Mouse (Mus musculus): ENCODE data around the gene Tsen54. TPM values are rescaled to one million over a fixed set of nuclear protein-coding genes. Genes with fewer than 3 reads are reported as not detected.

Tsen54 gene
- total and polyA plus RNA-seq, 2 experiments from 2014 or later = 16.8 to 23.5 TPM

GRCm38 (mm10) chr11:115810377-115810776 is 4.1 kb upstream of the Tsen54 start:
- H3K4me1 ChIP-seq (ENCODE audit: insufficient read depth) = peaks cover 11% of the 10 kb centered on the region
- DNase-seq (no peak), ATAC-seq (no peak)
- WGBS = 61% methylated on average over 14 of the region's 14 CpGs
- H3K27me3 ChIP-seq (ENCODE audit: insufficient read depth, low read length) = no peaks in the 10 kb centered on the region
- no peak overlapping the region for H3K27ac ChIP-seq (ENCODE audit: low read depth, low read length)
- no peak overlapping the region for H3K9ac ChIP-seq
- no peak overlapping the region for H3K4me3 ChIP-seq (ENCODE audit: low read depth, low read length)
- peak overlapping the region; percentile 95; the same call in 1 of the 2 replicates for H3K4me2 ChIP-seq (ENCODE audit: low read depth)
- H3K36me3 ChIP-seq (ENCODE audit: insufficient read depth) = no peaks in the 10 kb centered on the region
- TF ChIP-seq CTCF (IDR thresholded peaks at IDR 0.05; ENCODE audit: low read depth) = no peak
- no peaks in the 10 kb centered on the region for H3K9me3 ChIP-seq (ENCODE audit: low read length)

DNA sequence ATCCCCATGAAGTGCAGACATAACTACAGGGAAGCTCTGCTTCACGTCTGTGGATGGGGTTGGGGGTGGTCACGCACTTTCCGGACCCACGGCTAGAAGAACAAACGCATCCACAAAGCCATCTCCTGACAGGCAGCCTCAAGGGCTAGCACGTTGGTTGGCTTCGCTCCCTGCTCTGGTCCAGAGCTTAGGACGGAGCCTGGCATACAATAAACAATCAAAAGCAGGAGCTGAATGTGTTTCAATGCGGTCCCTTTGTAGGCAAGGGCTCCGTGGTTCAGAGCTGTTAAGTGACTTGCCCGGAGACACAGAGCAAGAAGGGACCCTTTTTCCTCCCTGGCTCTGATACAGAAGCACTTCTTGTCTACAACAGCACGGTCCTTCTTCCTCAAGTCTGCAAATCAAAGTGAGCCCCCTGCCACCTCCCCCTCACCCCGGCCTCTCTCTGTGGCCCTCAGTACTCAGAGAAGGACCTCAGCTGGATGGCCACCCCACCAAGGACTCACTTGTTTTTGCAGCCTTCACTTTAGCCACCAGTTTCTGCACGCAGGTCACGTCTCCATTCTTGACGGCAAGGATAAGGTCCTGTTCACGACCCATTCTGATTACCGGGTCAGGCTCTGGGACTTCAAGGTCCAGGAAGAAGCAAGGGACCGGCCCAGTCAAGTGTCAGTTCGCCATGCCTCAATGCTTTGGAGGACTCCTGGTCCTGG is 3.0 kb upstream of the Tsen54 start:
- no peak for TF ChIP-seq CTCF (IDR thresholded peaks at IDR 0.05; ENCODE audit: low read depth)
- WGBS = 68% methylated on average over 20 of the region's 20 CpGs
- no peak overlapping the region for H3K27ac ChIP-seq (ENCODE audit: low read depth, low read length)
- no peaks in the 10 kb centered on the region for H3K27me3 ChIP-seq (ENCODE audit: insufficient read depth, low read length)
- H3K4me1 ChIP-seq (ENCODE audit: insufficient read depth) = peaks cover 19% of the 10 kb centered on the region
- no peaks in the 10 kb centered on the region for H3K9me3 ChIP-seq (ENCODE audit: low read length)
- no peak overlapping the region for H3K9ac ChIP-seq
- ATAC-seq (no peak), DNase-seq (no peak)
- peak overlapping the region; percentile 95 for H3K4me2 ChIP-seq (ENCODE audit: low read depth)
- H3K4me3 ChIP-seq (ENCODE audit: low read depth, low read length) = 0 out of 2 replicates have a peak overlapping the region, but pooled peaks have one; percentile 7
- no peaks in the 10 kb centered on the region for H3K36me3 ChIP-seq (ENCODE audit: insufficient read depth)

DNA sequence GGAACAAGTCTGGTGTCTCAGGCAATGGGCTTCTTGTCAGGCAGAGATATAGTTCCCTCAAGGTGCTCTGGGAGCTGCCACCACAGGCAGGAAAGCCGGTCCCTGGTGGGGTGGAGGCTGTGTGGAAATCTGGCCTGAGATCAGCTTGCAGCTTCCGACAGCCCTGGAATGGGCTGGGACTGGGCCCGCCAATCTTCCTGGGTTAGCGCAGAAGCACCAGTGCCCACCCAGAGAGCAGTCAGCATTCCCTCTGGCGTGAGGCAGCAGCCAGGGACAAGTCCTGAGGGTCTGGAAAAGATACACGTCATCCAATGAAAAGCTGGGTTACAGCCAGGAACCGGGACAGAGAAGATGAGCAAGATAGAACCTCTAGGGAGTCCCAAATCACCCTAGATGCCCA is 2.4 kb upstream of the Tsen54 start:
- peaks cover 2% of the 10 kb centered on the region; the same call in 1 of the 2 replicates for H3K36me3 ChIP-seq (ENCODE audit: insufficient read depth)
- ATAC-seq = no peak
- 0 out of 2 replicates have a peak overlapping the region, but pooled peaks have one; percentile 7 for H3K4me3 ChIP-seq (ENCODE audit: low read depth, low read length)
- 30% methylated on average over 7 of the region's 7 CpGs for WGBS
- H3K27ac ChIP-seq (ENCODE audit: low read depth, low read length) = no peak overlapping the region
- H3K27me3 ChIP-seq (ENCODE audit: insufficient read depth, low read length) = no peaks in the 10 kb centered on the region
- no peak overlapping the region for H3K9ac ChIP-seq
- no peak for DNase-seq
- peak overlapping the region; percentile 95 for H3K4me2 ChIP-seq (ENCODE audit: low read depth)
- H3K9me3 ChIP-seq (ENCODE audit: low read length) = no peaks in the 10 kb centered on the region
- peaks cover 19% of the 10 kb centered on the region for H3K4me1 ChIP-seq (ENCODE audit: insufficient read depth)
- TF ChIP-seq CTCF (IDR thresholded peaks at IDR 0.05; ENCODE audit: low read depth) = no peak

DNA sequence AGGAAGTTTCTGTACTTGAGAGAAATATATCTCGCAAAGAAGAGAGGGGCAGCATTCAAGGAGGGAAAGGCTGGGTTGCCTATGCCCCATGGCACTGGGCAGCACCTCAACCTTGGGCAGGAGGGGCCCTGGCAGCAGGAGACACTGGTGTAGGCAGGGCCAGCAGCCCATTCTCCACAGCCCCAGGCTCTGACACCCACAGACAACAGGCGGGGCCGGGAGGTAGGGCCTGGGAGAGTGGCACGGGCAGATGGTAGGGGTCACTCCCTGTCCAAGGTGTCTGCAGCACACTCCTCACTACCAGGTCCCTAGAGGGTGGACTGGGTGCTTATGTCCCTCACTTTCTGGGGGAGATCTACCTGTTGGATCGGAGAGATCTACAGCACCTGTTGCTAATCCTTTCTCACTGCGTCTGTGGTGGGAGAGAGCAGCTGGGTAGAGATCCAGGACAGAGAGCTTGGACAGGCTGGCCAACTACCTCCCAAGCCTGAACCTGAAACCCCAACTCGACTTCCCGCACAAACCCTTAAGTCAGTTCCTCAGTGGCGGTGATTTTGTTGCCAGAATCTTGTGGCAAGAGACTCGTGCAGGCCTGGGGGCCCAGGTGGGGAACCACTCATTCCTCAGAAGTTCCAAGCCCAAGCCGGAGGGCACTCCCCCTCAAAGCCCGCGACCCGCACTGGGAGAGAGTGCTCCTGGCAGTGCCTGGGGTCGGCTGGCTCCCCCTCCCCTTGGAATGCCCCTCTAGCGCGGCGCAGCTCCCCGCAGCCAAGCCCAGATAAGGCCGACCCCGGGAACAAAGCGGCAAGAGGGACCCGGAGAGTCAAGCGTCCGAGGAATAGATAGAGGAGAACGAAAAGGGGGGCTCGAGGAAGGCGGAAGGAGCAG is 1.7 kb upstream of the Tsen54 start:
- H3K36me3 ChIP-seq (ENCODE audit: insufficient read depth) = peaks cover 4% of the 10 kb centered on the region; the same call in 1 of the 2 replicates
- peak overlapping the region; percentile 55 for H3K9ac ChIP-seq
- no peak for ATAC-seq
- H3K9me3 ChIP-seq (ENCODE audit: low read length) = no peaks in the 10 kb centered on the region
- H3K4me1 ChIP-seq (ENCODE audit: insufficient read depth) = peaks cover 19% of the 10 kb centered on the region
- TF ChIP-seq CTCF (IDR thresholded peaks at IDR 0.05; ENCODE audit: low read depth) = no peak
- 3% methylated on average over 27 of the region's 28 CpGs for WGBS
- no peaks in the 10 kb centered on the region for H3K27me3 ChIP-seq (ENCODE audit: insufficient read depth, low read length)
- peak overlapping the region; percentile 95 for H3K4me2 ChIP-seq (ENCODE audit: low read depth)
- DNase-seq = peak; percentile 16
- H3K4me3 ChIP-seq (ENCODE audit: low read depth, low read length) = peak overlapping the region; percentile 92
- 0 out of 2 replicates have a peak overlapping the region, but pooled peaks have one; percentile 40 for H3K27ac ChIP-seq (ENCODE audit: low read depth, low read length)

DNA sequence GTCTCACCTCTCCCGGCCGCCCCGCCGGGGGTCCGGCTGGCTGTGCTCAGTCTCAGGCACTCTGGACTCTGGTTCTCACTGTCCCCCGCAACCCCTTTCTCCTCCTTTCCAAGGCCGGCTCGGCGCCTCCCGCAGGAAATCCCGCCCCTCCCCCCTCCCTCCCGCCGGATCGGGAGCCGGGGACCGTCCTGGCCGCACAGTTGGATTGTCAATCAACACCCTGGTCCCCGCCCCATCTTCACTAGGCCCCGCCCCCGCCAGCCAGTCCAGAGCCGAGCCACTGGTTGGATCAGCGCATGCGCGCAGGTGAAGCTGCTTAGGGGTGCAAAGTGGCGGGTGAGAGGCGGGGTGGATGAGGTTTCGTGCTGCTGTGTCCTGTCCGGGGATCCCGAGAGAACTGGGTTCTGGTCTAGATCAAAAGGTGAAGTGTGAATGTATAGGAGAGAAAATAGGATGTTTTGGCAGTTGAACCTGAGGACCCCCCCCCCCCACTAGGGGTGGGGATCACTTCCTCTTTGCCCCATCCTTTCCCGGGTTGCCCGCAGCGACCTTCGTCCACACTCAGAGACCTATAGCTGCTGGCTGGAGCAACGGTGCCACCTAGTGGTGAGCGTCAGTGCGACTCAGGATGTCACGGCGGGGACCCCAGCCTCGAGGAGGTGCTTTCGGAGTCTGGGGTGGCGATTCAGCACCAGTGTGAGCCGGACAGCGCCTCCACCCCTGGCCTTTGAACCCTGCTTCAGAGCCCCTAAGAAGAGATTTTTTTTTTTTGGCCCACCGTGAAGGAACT is 822 bp upstream of the Tsen54 start, which contains the start of gene Caskin2:
TSS of gene Caskin2 (minus strand) at position 133 of the 790 bp plus-strand sequence.
- Histone ChIP-seq H3K4me3 (ENCODE audit: low read depth, low read length) (peak within 1 kb of the TSS; percentile 92), H3K9ac (peak within 1 kb of the TSS; percentile 76), H3K36me3 (ENCODE audit: insufficient read depth) (peaks cover 9% of the 10 kb centered on the region), H3K27me3 (ENCODE audit: insufficient read depth, low read length) (no peaks in the 10 kb centered on the region), H3K4me1 (ENCODE audit: insufficient read depth) (peaks cover 15% of the 10 kb centered on the region), H3K4me2 (ENCODE audit: low read depth) (peak within 1 kb of the TSS; percentile 95), H3K27ac (ENCODE audit: low read depth, low read length) (0 out of 2 replicates have a peak within 1 kb of the TSS, but pooled peaks have one; percentile 40), H3K9me3 (ENCODE audit: low read length) (no peaks in the 10 kb centered on the region)
- TF ChIP-seq CTCF (IDR thresholded peaks at IDR 0.05; ENCODE audit: low read depth) = peak; percentile 97
- peak; percentile 92 for DNase-seq
- under 1% methylated on average over 41 of the region's 44 CpGs for WGBS
- peak; percentile 88 for ATAC-seq

- no peak overlapping the region for H3K27ac ChIP-seq (ENCODE audit: low read depth, low read length)
- ATAC-seq (no peak), DNase-seq (no peak)
- peaks cover 32% of the 10 kb centered on the region for H3K36me3 ChIP-seq (ENCODE audit: insufficient read depth)
- peaks cover 11% of the 10 kb centered on the region for H3K4me1 ChIP-seq (ENCODE audit: insufficient read depth)
- H3K27me3 ChIP-seq (ENCODE audit: insufficient read depth, low read length) = no peaks in the 10 kb centered on the region
- no peak overlapping the region for H3K4me3 ChIP-seq (ENCODE audit: low read depth, low read length)
- TF ChIP-seq CTCF (IDR thresholded peaks at IDR 0.05; ENCODE audit: low read depth) = no peak
- no peak overlapping the region for H3K9ac ChIP-seq
- no peaks in the 10 kb centered on the region for H3K9me3 ChIP-seq (ENCODE audit: low read length)
- H3K4me2 ChIP-seq (ENCODE audit: low read depth) = no peak overlapping the region
- 83% methylated on average over 5 of the region's 5 CpGs for WGBS
Measured at GRCm38 (mm10) chr11:115817331-115817730, 2.8 kb downstream of the Tsen54 start.

Measured in forebrain, postnatal 0 days (tissue).